Mouse (Mus musculus): Measurements from ENCODE around the gene Olfr690.

- TF ChIP-seq CTCF (IDR thresholded peaks at IDR 0.05; ENCODE audit: extremely low read depth, insufficient read depth, insufficient read length, insufficient replicate concordance) (no peak), POLR2A (IDR thresholded peaks at IDR 0.05; ENCODE audit: low read depth, low read length) (no peak)
These were observed 33.4 kb upstream of the Olfr690 start for GRCm38 (mm10) chr7:105367268-105367667.
